Mouse (Mus musculus) small intestine, adult 2 months (tissue): ENCODE results near the gene Sectm1b.
"Not testable (repeated sequence)": the region's sequence is repeated elsewhere in the genome, so short reads cannot be mapped to it uniquely, and the experiment has no call there.

Source experiments
- CTCF ChIP-seq: fragments of 200-500 bp; IDR thresholded peaks from 2 replicates; pipeline ENCODE4 v1.5.1; 2012; ENCODE audit warnings: low read depth, mild to moderate bottlenecking, control low read depth, inconsistent platforms, low read length, moderate library complexity, mixed read lengths; ENCODE audit not compliant: insufficient replicate concordance, insufficient read length; ENCODE audit errors: extremely low read depth
- POLR2A ChIP-seq: fragments of 200-500 bp; IDR thresholded peaks from 2 replicates; pipeline ENCODE4 v1.6.1; 2012; ENCODE audit warnings: low read depth, mild to moderate bottlenecking, control low read depth, inconsistent platforms, low read length, moderate library complexity

DNA sequence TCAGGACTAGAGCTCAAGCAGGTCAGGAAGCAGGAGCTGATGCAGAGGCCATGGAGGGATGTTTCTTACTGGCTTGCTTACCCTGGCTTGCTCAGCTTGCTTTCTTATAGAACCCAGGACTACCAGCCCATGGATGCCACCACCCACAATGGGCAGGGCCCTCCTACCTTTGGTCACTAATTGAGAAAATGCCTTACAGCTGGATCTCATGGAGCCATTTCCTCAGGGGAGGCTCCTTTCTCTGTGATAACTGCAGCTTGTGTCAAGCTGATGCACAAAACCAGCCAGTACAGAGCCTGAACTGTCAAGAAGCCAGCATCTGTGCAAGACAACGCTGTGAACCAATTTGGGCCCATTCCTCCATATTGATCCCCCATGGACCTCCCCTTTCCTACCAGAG is 43.9 kb upstream of the Sectm1b start:
- TF ChIP-seq POLR2A, CTCF: not testable (repeated sequence)
